Mouse (Mus musculus) kidney, embryonic 16.5 days (tissue): ENCODE data around the gene Apc2. TPM values are rescaled to one million over a fixed set of nuclear protein-coding genes. Genes with fewer than 3 reads are reported as not detected.
A peak's percentile ranks its signal among the peaks of the same experiment; 100 is the strongest.

Experiments used
- ATAC-seq: fragments of 200-750 bp; cut with Nextera tagmentation; 2 replicates; pipeline ENCODE4 v1.8.0; 2017; ENCODE audit warnings: moderate TSS enrichment; ENCODE audit not compliant: low FRiP score, low TSS enrichment
- H3K27ac ChIP-seq: fragments of 300-500 bp; sonication (generic); 2 replicates; pipeline ENCODE4 v1.5.1; 2014; ENCODE audit warnings: low read length
- H3K27me3 ChIP-seq: fragments of 300-500 bp; sonication (generic); 2 replicates; pipeline ENCODE4 v1.6.1; 2014; ENCODE audit warnings: low read length, control low read depth, mixed read lengths; ENCODE audit not compliant: insufficient read depth
- H3K36me3 ChIP-seq: fragments of 300-500 bp; sonication (generic); 2 replicates; pipeline ENCODE4 v1.6.1; 2014; ENCODE audit warnings: low read length, control low read depth, mixed read lengths; ENCODE audit not compliant: insufficient read depth
- H3K4me1 ChIP-seq: fragments of 300-500 bp; sonication (generic); 2 replicates; pipeline ENCODE4 v1.6.1; 2014; ENCODE audit warnings: low read length, control low read depth, mixed read lengths; ENCODE audit not compliant: insufficient read depth
- H3K4me2 ChIP-seq: fragments of 300-500 bp; sonication (generic); replicated peaks from 2 replicates; pipeline ENCODE4 v1.6.1; 2014; ENCODE audit warnings: low read depth, low read length
- H3K4me3 ChIP-seq: fragments of 300-500 bp; sonication (generic); 2 replicates; pipeline ENCODE4 v1.5.1; 2014; ENCODE audit warnings: mild to moderate bottlenecking, low read length
- H3K9ac ChIP-seq: fragments of 300-500 bp; sonication (generic); replicated peaks from 2 replicates; pipeline ENCODE4 v1.6.1; 2014; ENCODE audit warnings: low read length
- H3K9me3 ChIP-seq: fragments of 300-500 bp; sonication (generic); 2 replicates; pipeline ENCODE4 v1.6.1; 2016; ENCODE audit warnings: low read length, control low read depth
- WGBS: fragments of 180-500 bp; shearing (Covaris S2); extraction: QIAGEN DNeasy Blood & Tissue Kit; methylation state at CpG from one replicate; pipeline ENCODE4 v1.1.7; 2014; 5-methylcytosine and 5-hydroxymethylcytosine counted together
- polyA plus RNA-seq: library from polyadenylated mRNA; unstranded; fragments of >200 nt; fragmentation: Nextera tagmentation; extraction: Ambion mirVana; gene quantifications from 2 replicates; pipeline ENCODE4 v1.2.1, GENCODE M21; 2015

The Apc2 gene
- polyA plus RNA-seq, 1 experiment from 2014 or later = 1.6 TPM

- no peaks in the 10 kb centered on the region for H3K9me3 ChIP-seq
- no peak overlapping the region for H3K4me2 ChIP-seq
- H3K27me3 ChIP-seq = no peaks in the 10 kb centered on the region
- H3K4me1 ChIP-seq = peaks cover 14% of the 10 kb centered on the region
- no peak overlapping the region for H3K9ac ChIP-seq
- H3K27ac ChIP-seq = no peak overlapping the region
- H3K36me3 ChIP-seq = peaks cover 54% of the 10 kb centered on the region
- 93% methylated on average over 26 of the region's 26 CpGs for WGBS
- ATAC-seq = no peak
- no peak overlapping the region for H3K4me3 ChIP-seq
Measured at GRCm38 (mm10) chr10:80254331-80255297, 41.2 kb upstream of the Apc2 start.

GRCm38 (mm10) chr10:80255881-80256535 lies 39.8 kb upstream of the Apc2 start:
- H3K4me2 ChIP-seq = no peak overlapping the region
- H3K4me1 ChIP-seq = peaks cover 15% of the 10 kb centered on the region
- H3K27ac ChIP-seq = no peak overlapping the region
- 90% methylated on average over 5 of the region's 5 CpGs for WGBS
- H3K36me3 ChIP-seq = peaks cover 54% of the 10 kb centered on the region
- H3K27me3 ChIP-seq = no peaks in the 10 kb centered on the region
- no peak overlapping the region for H3K9ac ChIP-seq
- H3K4me3 ChIP-seq = no peak overlapping the region
- ATAC-seq = no peak
- H3K9me3 ChIP-seq = no peaks in the 10 kb centered on the region

GRCm38 (mm10) chr10:80257936-80258335 lies 37.8 kb upstream of the Apc2 start:
- Histone ChIP-seq H3K27me3 (no peaks in the 10 kb centered on the region), H3K9me3 (no peaks in the 10 kb centered on the region), H3K4me2 (no peak overlapping the region), H3K9ac (no peak overlapping the region), H3K4me3 (no peak overlapping the region), H3K36me3 (peaks cover 52% of the 10 kb centered on the region), H3K4me1 (peaks cover 23% of the 10 kb centered on the region), H3K27ac (no peak overlapping the region)
- 79% methylated on average over 2 of the region's 2 CpGs for WGBS
- ATAC-seq = no peak

- ATAC-seq = no peak
- Histone ChIP-seq H3K27me3 (no peaks in the 10 kb centered on the region), H3K27ac (no peak overlapping the region), H3K9ac (no peak overlapping the region), H3K4me3 (no peak overlapping the region), H3K4me2 (peak overlapping the region; percentile 94), H3K36me3 (peaks cover 46% of the 10 kb centered on the region), H3K4me1 (peaks cover 23% of the 10 kb centered on the region), H3K9me3 (no peaks in the 10 kb centered on the region)
- 88% methylated on average over 14 of the region's 14 CpGs for WGBS
Measured at GRCm38 (mm10) chr10:80258752-80259462, 36.9 kb upstream of the Apc2 start.

- no peak for ATAC-seq
- Histone ChIP-seq H3K27me3 (no peaks in the 10 kb centered on the region), H3K4me2 (peak overlapping the region; percentile 94), H3K9ac (peak overlapping the region; percentile 73; the same call in 1 of the 2 replicates), H3K27ac (peak overlapping the region; percentile 100; the same call in 1 of the 2 replicates), H3K4me1 (peaks cover 23% of the 10 kb centered on the region), H3K4me3 (peak overlapping the region; percentile 63), H3K36me3 (peaks cover 41% of the 10 kb centered on the region), H3K9me3 (no peaks in the 10 kb centered on the region)
- 67% methylated on average over 6 of the region's 6 CpGs for WGBS
Measured at GRCm38 (mm10) chr10:80259463-80259805, 36.3 kb upstream of the Apc2 start.

- no peaks in the 10 kb centered on the region for H3K9me3 ChIP-seq
- peak overlapping the region; percentile 63 for H3K4me3 ChIP-seq
- ATAC-seq = no peak
- H3K4me2 ChIP-seq = peak overlapping the region; percentile 94
- peak overlapping the region; percentile 100 for H3K27ac ChIP-seq
- H3K4me1 ChIP-seq = peaks cover 23% of the 10 kb centered on the region
- H3K9ac ChIP-seq = peak overlapping the region; percentile 73
- H3K36me3 ChIP-seq = peaks cover 35% of the 10 kb centered on the region
- WGBS = 4% methylated on average over 19 of the region's 19 CpGs
- no peaks in the 10 kb centered on the region for H3K27me3 ChIP-seq
Measured at GRCm38 (mm10) chr10:80259861-80260641, 35.7 kb upstream of the Apc2 start.

GRCm38 (mm10) chr10:80260642-80261584 lies 34.9 kb upstream of the Apc2 start, which contains the start of the genes Gamt and Dazap1:
Gene Gamt (minus strand): TSS chr10:80261012.
Gene Dazap1 (plus strand): TSS chr10:80261486.
- Histone ChIP-seq H3K27ac (peak within 1 kb of the TSS; percentile 100), H3K36me3 (peaks cover 26% of the 10 kb centered on the region), H3K4me2 (peak within 1 kb of the TSS; percentile 94), H3K9ac (peak within 1 kb of the TSS; percentile 79), H3K4me3 (peak within 1 kb of the TSS; percentile 63), H3K27me3 (no peaks in the 10 kb centered on the region), H3K9me3 (no peaks in the 10 kb centered on the region), H3K4me1 (peaks cover 27% of the 10 kb centered on the region)
- ATAC-seq = peak; percentile 94
- under 1% methylated on average over 49 of the region's 49 CpGs for WGBS

GRCm38 (mm10) chr10:80261585-80261968 lies 34.2 kb upstream of the Apc2 start:
- Histone ChIP-seq H3K4me2 (peak overlapping the region; percentile 94), H3K9ac (peak overlapping the region; percentile 79), H3K27me3 (no peaks in the 10 kb centered on the region), H3K27ac (peak overlapping the region; percentile 100), H3K4me3 (peak overlapping the region; percentile 63), H3K4me1 (peaks cover 33% of the 10 kb centered on the region), H3K36me3 (peaks cover 20% of the 10 kb centered on the region), H3K9me3 (no peaks in the 10 kb centered on the region)
- WGBS = 0% methylated on average over 14 of the region's 14 CpGs
- ATAC-seq = peak; percentile 71
